Mouse (Mus musculus): Measurements from ENCODE around the gene Alg9.

Gene Alg9

DNA sequence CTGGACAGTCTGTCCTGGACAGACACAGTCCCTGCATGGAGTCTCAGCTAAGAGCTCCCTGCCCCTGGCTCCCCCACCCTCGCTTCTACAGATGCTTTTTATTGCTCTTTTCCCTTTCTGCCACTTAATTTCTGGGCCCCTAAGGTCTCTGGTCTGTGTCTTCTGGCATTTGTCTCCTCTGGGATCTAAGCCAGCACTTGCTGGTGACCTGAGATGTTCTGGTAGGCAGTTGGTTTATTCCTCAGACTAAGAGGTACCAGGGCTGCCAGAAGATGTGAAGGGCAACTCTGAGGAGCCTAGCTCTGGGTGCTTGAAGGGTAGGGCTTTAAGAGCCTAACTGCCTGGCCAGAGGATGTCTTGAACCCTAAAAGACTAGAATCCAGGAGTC lies 110.8 kb downstream of the Alg9 start:
- DNase-seq (ENCODE audit: low read depth), result no peak

DNA sequence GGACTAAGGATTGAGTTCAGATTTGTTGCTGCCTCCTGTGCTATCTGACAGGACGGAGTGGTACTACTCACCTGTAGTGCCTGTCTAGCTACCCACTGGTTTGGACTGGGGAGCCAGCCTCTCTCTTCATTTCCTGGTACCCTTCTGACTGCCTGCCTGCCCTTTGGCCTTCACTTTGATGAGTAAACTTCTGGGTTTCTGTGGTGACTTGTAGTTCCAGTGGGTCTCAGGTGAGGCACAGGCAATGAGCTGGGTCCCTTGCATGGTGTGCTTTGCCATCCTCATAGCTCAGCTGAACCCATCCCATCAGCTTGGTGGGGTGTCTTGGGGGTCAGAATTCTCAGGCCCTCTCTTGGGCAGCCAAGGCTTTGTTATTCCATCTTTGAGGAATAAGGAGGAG lies 112.1 kb downstream of the Alg9 start:
- no peak for DNase-seq (ENCODE audit: low read depth)

GRCm38 (mm10) chr9:50887351-50887750 lies 112.5 kb downstream of the Alg9 start:
- no peak for DNase-seq (ENCODE audit: low read depth)

- no peak for DNase-seq (ENCODE audit: low read depth)
Measured at GRCm38 (mm10) chr9:50889211-50889610, 114.4 kb downstream of the Alg9 start.

- no peak for DNase-seq (ENCODE audit: low read depth)
Measured at GRCm38 (mm10) chr9:50889964-50890363, 115.1 kb downstream of the Alg9 start.

- DNase-seq (ENCODE audit: low read depth), result no peak
Measured at GRCm38 (mm10) chr9:50890494-50891090, 115.8 kb downstream of the Alg9 start.

Measured in induced T-regulatory cell, adult 2 months (primary cell).